Mouse (Mus musculus) G1E (cell line): ENCODE results near the gene Zfp619. TPM values are rescaled to one million over a fixed set of nuclear protein-coding genes. Genes with fewer than 3 reads are reported as not detected.

ENCODE experiments used
- ATAC-seq: 2 replicates; pipeline ENCODE4 v1.8.0; 2016; ENCODE audit warnings: mild to moderate bottlenecking; ENCODE audit not compliant: insufficient number of reproducible peaks, poor library complexity, low FRiP score, severe bottlenecking; ENCODE audit errors: extremely low read depth
- DNase-seq: peaks from one replicate; pipeline ENCODE4 v3.0.0; 2012; ENCODE audit warnings: low spot score
- H3K27me3 ChIP-seq: 2 replicates; pipeline ENCODE4 v1.6.1; 2012; ENCODE audit warnings: mild to moderate bottlenecking, low read length, inconsistent platforms; ENCODE audit not compliant: insufficient read depth
- H3K36me3 ChIP-seq: replicated peaks from 2 replicates; pipeline ENCODE3; 2012; ENCODE audit warnings: mild to moderate bottlenecking, inconsistent platforms
- H3K4me1 ChIP-seq: 2 replicates; pipeline ENCODE4 v1.6.1; 2012; ENCODE audit warnings: low read depth, low read length, inconsistent platforms, mixed read lengths; ENCODE audit not compliant: insufficient read depth
- H3K4me3 ChIP-seq: 2 replicates; pipeline ENCODE4 v1.5.1; 2012; ENCODE audit warnings: low read depth, mild to moderate bottlenecking, inconsistent platforms, low read length, moderate library complexity, mixed read lengths
- H3K9me3 ChIP-seq: replicated peaks from 2 replicates; pipeline ENCODE4 v1.6.1; 2012; ENCODE audit warnings: inconsistent platforms
- CTCF ChIP-seq: IDR thresholded peaks from 2 replicates; pipeline ENCODE4 v1.5.1; 2012; ENCODE audit warnings: low read depth, low read length, inconsistent platforms, mixed read lengths
- GATA1 ChIP-seq: IDR thresholded peaks from 2 replicates; pipeline ENCODE4 v1.6.1; 2012; ENCODE audit warnings: borderline replicate concordance, low read length, inconsistent platforms, mixed read lengths
- GATA2 ChIP-seq: IDR thresholded peaks from 2 replicates; pipeline ENCODE4 v1.6.1; 2012; ENCODE audit warnings: low read depth, low read length, inconsistent platforms, borderline replicate concordance
- POLR2AphosphoS5 ChIP-seq: IDR thresholded peaks from 2 replicates; pipeline ENCODE4 v1.6.1; 2012; ENCODE audit warnings: low read depth, low read length, inconsistent platforms; ENCODE audit not compliant: insufficient replicate concordance
- TAL1 ChIP-seq: conservative IDR thresholded peaks from 2 replicates; pipeline ENCODE4 v1.6.1; 2012; ENCODE audit warnings: low read depth, low read length, inconsistent platforms, mixed read lengths
- polyA plus RNA-seq: library from polyadenylated mRNA; stranded (reverse); fragments of >175 nt; gene quantifications from 2 replicates; pipeline ENCODE4 v1.2.3, GENCODE M21; 2012
- total RNA-seq, 2 experiments: library from RNA; stranded (forward) in 1 of 2; stranded (reverse) in 1 of 2; fragments of 200-1000 nt in 1 of 2; fragments of >200 nt in 1 of 2; fragmentation: Nextera tagmentation in 1 of 2; gene quantifications; 2 replicates each; pipeline ENCODE4 v1.2.3; 2014 to 2017

The Zfp619 gene
- total and polyA plus RNA-seq, 3 experiments = 0.12 to 2.3 (median 1.9) TPM

- Histone ChIP-seq H3K27me3 (no peaks in the 10 kb centered on the region), H3K36me3 (no peaks in the 10 kb centered on the region), H3K4me1 (no peaks in the 10 kb centered on the region), H3K4me3 (no peak overlapping the region), H3K9me3 (no peaks in the 10 kb centered on the region)
- TF ChIP-seq GATA1 = no peak
- no peak for TF ChIP-seq POLR2AphosphoS5
- TF ChIP-seq TAL1 = no peak
- TF ChIP-seq CTCF = no peak
- no peak for TF ChIP-seq GATA2
- no peak for DNase-seq
- no peak for ATAC-seq
Measured at GRCm38 (mm10) chr7:39504100-39504499, 13.5 kb upstream of the Zfp619 start.

GRCm38 (mm10) chr7:39518362-39518761 lies 796 bp downstream of the Zfp619 start:
- ATAC-seq (no peak), DNase-seq (no peak)
- Histone ChIP-seq H3K27me3 (no peaks in the 10 kb centered on the region), H3K4me1 (no peaks in the 10 kb centered on the region), H3K4me3 (no peak overlapping the region; the same call in 1 of the 2 replicates), H3K9me3 (no peaks in the 10 kb centered on the region), H3K36me3 (no peaks in the 10 kb centered on the region)
- TF ChIP-seq CTCF = no peak
- TF ChIP-seq GATA2 = no peak
- no peak for TF ChIP-seq POLR2AphosphoS5
- no peak for TF ChIP-seq GATA1
- no peak for TF ChIP-seq TAL1

GRCm38 (mm10) chr7:39523703-39524424 lies 6.3 kb downstream of the Zfp619 start:
- Histone ChIP-seq H3K27me3 (no peaks in the 10 kb centered on the region), H3K4me1 (no peaks in the 10 kb centered on the region), H3K36me3 (no peaks in the 10 kb centered on the region), H3K4me3 (no peak overlapping the region), H3K9me3 (no peaks in the 10 kb centered on the region)
- no peak for DNase-seq
- no peak for ATAC-seq
- no peak for TF ChIP-seq TAL1
- TF ChIP-seq POLR2AphosphoS5 = no peak
- TF ChIP-seq GATA2 = no peak
- no peak for TF ChIP-seq CTCF

GRCm38 (mm10) chr7:39543151-39543550 lies 25.6 kb downstream of the Zfp619 start:
- Histone ChIP-seq H3K4me3 (no peak overlapping the region), H3K36me3 (no peaks in the 10 kb centered on the region), H3K27me3 (no peaks in the 10 kb centered on the region), H3K4me1 (no peaks in the 10 kb centered on the region), H3K9me3 (no peaks in the 10 kb centered on the region)
- DNase-seq = no peak
- TF ChIP-seq TAL1 = no peak
- TF ChIP-seq POLR2AphosphoS5 = no peak
- no peak for ATAC-seq

- ATAC-seq (no peak), DNase-seq (no peak)
- Histone ChIP-seq H3K27me3 (no peaks in the 10 kb centered on the region), H3K9me3 (no peaks in the 10 kb centered on the region), H3K4me1 (no peaks in the 10 kb centered on the region), H3K36me3 (no peaks in the 10 kb centered on the region), H3K4me3 (no peak overlapping the region)
- TF ChIP-seq GATA1 (no peak), CTCF (no peak), GATA2 (no peak)
Measured at GRCm38 (mm10) chr7:39544242-39545111, 26.9 kb downstream of the Zfp619 start.

- Histone ChIP-seq H3K27me3 (no peaks in the 10 kb centered on the region), H3K4me1 (no peaks in the 10 kb centered on the region), H3K36me3 (no peaks in the 10 kb centered on the region), H3K4me3 (no peak overlapping the region), H3K9me3 (no peaks in the 10 kb centered on the region)
- no peak for TF ChIP-seq CTCF
- no peak for TF ChIP-seq POLR2AphosphoS5
- TF ChIP-seq TAL1 = no peak
- TF ChIP-seq GATA1 = no peak
- DNase-seq = no peak
- ATAC-seq = no peak
Measured at GRCm38 (mm10) chr7:39545134-39545533, 27.6 kb downstream of the Zfp619 start.
